Mouse (Mus musculus): ENCODE measurements around the gene Gata3. TPM values are rescaled to one million over a fixed set of nuclear protein-coding genes. Genes with fewer than 3 reads are reported as not detected.

Gene Gata3
- polyA plus RNA-seq (2014; fragmentation: Illumina TruSeq; extraction: RNeasy Lipid Tissue Mini Kit (QIAGEN cat#74804); ENCODE audit: low read depth, low replicate concordance), result 1.5 TPM

GRCm38 (mm10) chr2:9889651-9890183 lies at the start of gene Gata3:
Gene Gata3 (minus strand): TSS chr2:9890034.

GRCm38 (mm10) chr2:9888913-9889650 lies 752 bp downstream of the Gata3 start, which contains the start of gene 9230102O04Rik:
Gene 9230102O04Rik (minus strand): TSS chr2:9889540.

GRCm38 (mm10) chr2:9881051-9881591 lies 8.7 kb downstream of the Gata3 start, which contains the start of gene 4930412O13Rik:
Gene 4930412O13Rik (plus strand): TSS chr2:9881252.

Other genes starting within 250 kb of the Gata3 start
- gene 4930412O13Rik, start 8.8 kb downstream of the Gata3 start, polyA plus RNA-seq (2014; fragmentation: Illumina TruSeq; extraction: RNeasy Lipid Tissue Mini Kit (QIAGEN cat#74804); ENCODE audit: low read depth, low replicate concordance), result not detected
- gene 9230102O04Rik, start 494 bp downstream of the Gata3 start, polyA plus RNA-seq (2014; fragmentation: Illumina TruSeq; extraction: RNeasy Lipid Tissue Mini Kit (QIAGEN cat#74804); ENCODE audit: low read depth, low replicate concordance), result not detected
- 2.4 TPM for gene Taf3, start 158.6 kb upstream of the Gata3 start, polyA plus RNA-seq (2014; fragmentation: Illumina TruSeq; extraction: RNeasy Lipid Tissue Mini Kit (QIAGEN cat#74804); ENCODE audit: low read depth, low replicate concordance)
- gene Atp5c1, start 190.5 kb upstream of the Gata3 start, polyA plus RNA-seq (2014; fragmentation: Illumina TruSeq; extraction: RNeasy Lipid Tissue Mini Kit (QIAGEN cat#74804); ENCODE audit: low read depth, low replicate concordance), result 720 TPM
- 15.2 TPM for gene Kin, start 190.6 kb upstream of the Gata3 start, polyA plus RNA-seq (2014; fragmentation: Illumina TruSeq; extraction: RNeasy Lipid Tissue Mini Kit (QIAGEN cat#74804); ENCODE audit: low read depth, low replicate concordance)
- gene Itih2, start 241.4 kb upstream of the Gata3 start, polyA plus RNA-seq (2014; fragmentation: Illumina TruSeq; extraction: RNeasy Lipid Tissue Mini Kit (QIAGEN cat#74804); ENCODE audit: low read depth, low replicate concordance), result 927 TPM

All from liver, adult 10 weeks (tissue).